Mouse (Mus musculus): ENCODE data around the gene Best1.

GRCm38 (mm10) chr19:10013913-10014312 is 12.5 kb upstream of the Best1 start:
- TF ChIP-seq CTCF (IDR thresholded peaks at IDR 0.05; ENCODE audit: low read depth) (no peak), EP300 (IDR thresholded peaks at IDR 0.05; ENCODE audit: low read depth) (no peak)

Measured in heart, postnatal 0 days (tissue).